Mouse (Mus musculus): Measurements from ENCODE around the gene Ak8. TPM values are rescaled to one million over a fixed set of nuclear protein-coding genes. Genes with fewer than 3 reads are reported as not detected.

Gene Ak8
- polyA plus RNA-seq, 1 experiment: 1.7 TPM

GRCm38 (mm10) chr2:28840222-28840951 lies 140.4 kb downstream of the Ak8 start, which contains the start of the genes Gtf3c4 and Ddx31:
Gene Gtf3c4, minus strand, starts transcription at chr2:28840360.
Gene Ddx31, plus strand, starts transcription at chr2:28840406.
- H3K4me3 ChIP-seq (replicated peaks; ENCODE audit: control insufficient read depth, low read depth, low read length): peak within 1 kb of the TSS; percentile 73
- under 1% methylated on average over 63 of the region's 63 CpGs for WGBS
- TF ChIP-seq CTCF (IDR thresholded peaks at IDR 0.05; ENCODE audit: control insufficient read depth, insufficient read depth, low read length) (no peak), POLR2A (IDR thresholded peaks at IDR 0.05; ENCODE audit: borderline replicate concordance, control insufficient read depth, low read depth, low read length) (peak; percentile 51; the same call in 1 of the 2 replicates)
- peaks cover 2% of the 10 kb centered on the region; the same call in 1 of the 2 replicates for H3K4me1 ChIP-seq (ENCODE audit: control insufficient read depth, insufficient read depth, low read length)
- H3K27ac ChIP-seq (ENCODE audit: control insufficient read depth, insufficient read depth, low read depth, low read length, poor library complexity): peak within 1 kb of the TSS; percentile 93

GRCm38 (mm10) chr2:28842042-28842441 lies 142.1 kb downstream of the Ak8 start:
- H3K4me1 ChIP-seq (ENCODE audit: control insufficient read depth, insufficient read depth, low read length): peaks cover 2% of the 10 kb centered on the region; the same call in 1 of the 2 replicates
- no peak overlapping the region for H3K4me3 ChIP-seq (replicated peaks; ENCODE audit: control insufficient read depth, low read depth, low read length)
- WGBS: 62% methylated on average over 3 of the region's 3 CpGs
- H3K27ac ChIP-seq (ENCODE audit: control insufficient read depth, insufficient read depth, low read depth, low read length, poor library complexity): no peak overlapping the region
- TF ChIP-seq CTCF (IDR thresholded peaks at IDR 0.05; ENCODE audit: control insufficient read depth, insufficient read depth, low read length) (no peak), POLR2A (IDR thresholded peaks at IDR 0.05; ENCODE audit: borderline replicate concordance, control insufficient read depth, low read depth, low read length) (no peak)

GRCm38 (mm10) chr2:28848879-28849278 lies 148.9 kb downstream of the Ak8 start:
- H3K4me3 ChIP-seq (replicated peaks; ENCODE audit: control insufficient read depth, low read depth, low read length): no peak overlapping the region
- H3K27ac ChIP-seq (ENCODE audit: control insufficient read depth, insufficient read depth, low read depth, low read length, poor library complexity): no peak overlapping the region
- no peak for TF ChIP-seq CTCF (IDR thresholded peaks at IDR 0.05; ENCODE audit: control insufficient read depth, insufficient read depth, low read length)
- no peak for TF ChIP-seq POLR2A (IDR thresholded peaks at IDR 0.05; ENCODE audit: borderline replicate concordance, control insufficient read depth, low read depth, low read length)
- peaks cover 2% of the 10 kb centered on the region; the same call in 1 of the 2 replicates for H3K4me1 ChIP-seq (ENCODE audit: control insufficient read depth, insufficient read depth, low read length)
- WGBS: 75% methylated on average over 2 of the region's 2 CpGs

GRCm38 (mm10) chr2:28852594-28852993 lies 152.6 kb downstream of the Ak8 start:
- no peak overlapping the region for H3K4me3 ChIP-seq (replicated peaks; ENCODE audit: control insufficient read depth, low read depth, low read length)
- H3K4me1 ChIP-seq (ENCODE audit: control insufficient read depth, insufficient read depth, low read length): no peaks in the 10 kb centered on the region
- no peak overlapping the region for H3K27ac ChIP-seq (ENCODE audit: control insufficient read depth, insufficient read depth, low read depth, low read length, poor library complexity)
- TF ChIP-seq CTCF (IDR thresholded peaks at IDR 0.05; ENCODE audit: control insufficient read depth, insufficient read depth, low read length): no peak
- no peak for TF ChIP-seq POLR2A (IDR thresholded peaks at IDR 0.05; ENCODE audit: borderline replicate concordance, control insufficient read depth, low read depth, low read length)
- WGBS: 82% methylated on average over 3 of the region's 3 CpGs

- H3K4me1 ChIP-seq (ENCODE audit: control insufficient read depth, insufficient read depth, low read length): no peaks in the 10 kb centered on the region
- 78% methylated on average over 2 of the region's 2 CpGs for WGBS
- TF ChIP-seq CTCF (IDR thresholded peaks at IDR 0.05; ENCODE audit: control insufficient read depth, insufficient read depth, low read length) (no peak), POLR2A (IDR thresholded peaks at IDR 0.05; ENCODE audit: borderline replicate concordance, control insufficient read depth, low read depth, low read length) (no peak)
These were observed 155.8 kb downstream of the Ak8 start for GRCm38 (mm10) chr2:28855773-28856172.

GRCm38 (mm10) chr2:28859303-28859702 lies 159.3 kb downstream of the Ak8 start:
- H3K4me3 ChIP-seq (replicated peaks; ENCODE audit: control insufficient read depth, low read depth, low read length): no peak overlapping the region
- WGBS: 67% methylated on average over 4 of the region's 4 CpGs
- H3K27ac ChIP-seq (ENCODE audit: control insufficient read depth, insufficient read depth, low read depth, low read length, poor library complexity): no peak overlapping the region
- peaks cover 3% of the 10 kb centered on the region for H3K4me1 ChIP-seq (ENCODE audit: control insufficient read depth, insufficient read depth, low read length)
- TF ChIP-seq CTCF (IDR thresholded peaks at IDR 0.05; ENCODE audit: control insufficient read depth, insufficient read depth, low read length) (no peak), POLR2A (IDR thresholded peaks at IDR 0.05; ENCODE audit: borderline replicate concordance, control insufficient read depth, low read depth, low read length) (no peak)

More at GRCm38 (mm10) chr2:28855773-28856172, 155.8 kb downstream of the Ak8 start:
- H3K27ac ChIP-seq (ENCODE audit: control insufficient read depth, insufficient read depth, low read depth, low read length, poor library complexity): no peak overlapping the region
- H3K4me3 ChIP-seq (replicated peaks; ENCODE audit: control insufficient read depth, low read depth, low read length): no peak overlapping the region

GRCm38 (mm10) chr2:28860678-28861423 lies 160.9 kb downstream of the Ak8 start:
- Histone ChIP-seq H3K4me3 (replicated peaks; ENCODE audit: control insufficient read depth, low read depth, low read length) (no peak overlapping the region), H3K27ac (ENCODE audit: control insufficient read depth, insufficient read depth, low read depth, low read length, poor library complexity) (no peak overlapping the region), H3K4me1 (ENCODE audit: control insufficient read depth, insufficient read depth, low read length) (peaks cover 3% of the 10 kb centered on the region)
- WGBS: 88% methylated on average over 8 of the region's 8 CpGs
- no peak for TF ChIP-seq CTCF (IDR thresholded peaks at IDR 0.05; ENCODE audit: control insufficient read depth, insufficient read depth, low read length)
- TF ChIP-seq POLR2A (IDR thresholded peaks at IDR 0.05; ENCODE audit: borderline replicate concordance, control insufficient read depth, low read depth, low read length): no peak

Other genes with a start within 250 kb of the Ak8 start
- 6.8 TPM in 1 of 2 replicates, not detected in the other for gene 1700007K13Rik, start 233.8 kb upstream of the Ak8 start, polyA plus RNA-seq (2011; ENCODE audit: insufficient read depth, insufficient read length, low replicate concordance, missing spikeins)
- 8.8 and 13.7 TPM in 2 replicates for gene Mrps2, start 232.1 kb upstream of the Ak8 start, polyA plus RNA-seq (2011; ENCODE audit: insufficient read depth, insufficient read length, low replicate concordance, missing spikeins)
- 1.8 TPM in 1 of 2 replicates, not detected in the other for gene Gbgt1, start 203.3 kb upstream of the Ak8 start, polyA plus RNA-seq (2011; ENCODE audit: insufficient read depth, insufficient read length, low replicate concordance, missing spikeins)
- not detected in 2 replicates for gene Gm10134, start 194.1 kb upstream of the Ak8 start, polyA plus RNA-seq (2011; ENCODE audit: insufficient read depth, insufficient read length, low replicate concordance, missing spikeins)
- 5.2 and 5.5 TPM in 2 replicates for gene Ralgds, start 187.0 kb upstream of the Ak8 start, polyA plus RNA-seq (2011; ENCODE audit: insufficient read depth, insufficient read length, low replicate concordance, missing spikeins)
- gene Cel, start 136.8 kb upstream of the Ak8 start, polyA plus RNA-seq (2011; ENCODE audit: insufficient read depth, insufficient read length, low replicate concordance, missing spikeins): 0.72 TPM in 1 of 2 replicates, not detected in the other
- 14.5 and 14.7 TPM in 2 replicates for gene Gtf3c5, start 116.4 kb upstream of the Ak8 start, polyA plus RNA-seq (2011; ENCODE audit: insufficient read depth, insufficient read length, low replicate concordance, missing spikeins)
- gene Gfi1b, start 78.2 kb upstream of the Ak8 start, polyA plus RNA-seq (2011; ENCODE audit: insufficient read depth, insufficient read length, low replicate concordance, missing spikeins): 62.0 and 66.9 TPM in 2 replicates
- 9.4 and 12.5 TPM in 2 replicates for gene Tsc1, start 58.9 kb upstream of the Ak8 start, polyA plus RNA-seq (2011; ENCODE audit: insufficient read depth, insufficient read length, low replicate concordance, missing spikeins)
- 2.5 TPM in 1 of 2 replicates, not detected in the other for gene Spaca9, start 437 bp upstream of the Ak8 start, polyA plus RNA-seq (2011; ENCODE audit: insufficient read depth, insufficient read length, low replicate concordance, missing spikeins)
- gene Gtf3c4, start 140.2 kb downstream of the Ak8 start, polyA plus RNA-seq (2011; ENCODE audit: insufficient read depth, insufficient read length, low replicate concordance, missing spikeins): 5.7 and 9.6 TPM in 2 replicates
- gene Ddx31, start 140.2 kb downstream of the Ak8 start, polyA plus RNA-seq (2011; ENCODE audit: insufficient read depth, insufficient read length, low replicate concordance, missing spikeins): 2.9 and 7.0 TPM in 2 replicates
- not detected in 2 replicates for gene Barhl1, start 216.5 kb downstream of the Ak8 start, polyA plus RNA-seq (2011; ENCODE audit: insufficient read depth, insufficient read length, low replicate concordance, missing spikeins)

Measured in bone marrow, adult 2 months (tissue).